Mouse (Mus musculus) effector memory CD4-positive, alpha-beta T cell, adult 7 months (primary cell): ENCODE results near the gene Rtl5. TPM values are rescaled to one million over a fixed set of nuclear protein-coding genes. Genes with fewer than 3 reads are reported as not detected.

Experiments
- polyA plus RNA-seq: library from polyadenylated mRNA; unstranded; fragments of 100-300 nt; shearing (Covaris generic); gene quantifications from one replicate; pipeline ENCODE4 v1.2.1, GENCODE M21; 2017

The Rtl5 gene
- polyA plus RNA-seq = 0.17 TPM

GRCm38 (mm10) chrX:102070591-102071471 lies at the start of gene Rtl5:
Gene Rtl5, minus strand, starts transcription at chrX:102071304.

GRCm38 (mm10) chrX:102119042-102119864 lies 48.1 kb upstream of the Rtl5 start, which contains the start of gene Pin4:
Gene Pin4, plus strand, starts transcription at chrX:102119447.

Other genes starting within 250 kb of the Rtl5 start
- gene Nhsl2, start 221.9 kb downstream of the Rtl5 start, polyA plus RNA-seq = 3.6 TPM
- gene Pin4, start 48.1 kb upstream of the Rtl5 start, polyA plus RNA-seq = 4.8 TPM
- gene Ercc6l, start 85.8 kb upstream of the Rtl5 start, polyA plus RNA-seq = 3.0 TPM
- 674 TPM for gene Rps4x, start 118.1 kb upstream of the Rtl5 start, polyA plus RNA-seq
- gene Cited1, start 180.9 kb upstream of the Rtl5 start, polyA plus RNA-seq = not detected